Mouse (Mus musculus): ENCODE measurements around the gene Pcdh9. TPM values are rescaled to one million over a fixed set of nuclear protein-coding genes. Genes with fewer than 3 reads are reported as not detected.

The Pcdh9 gene
- polyA plus RNA-seq, 1 experiment: 0.18 TPM

GRCm38 (mm10) chr14:93347031-93347430 is 543.4 kb downstream of the Pcdh9 start:
- Histone ChIP-seq H3K4me1 (replicated peaks; ENCODE audit: control insufficient read depth, insufficient read depth, low read length) (no peaks in the 10 kb centered on the region), H3K4me3 (ENCODE audit: control insufficient read depth, insufficient read depth, low read length) (no peak overlapping the region), H3K27ac (ENCODE audit: control insufficient read depth, insufficient read depth, low read length) (no peak overlapping the region), H3K27me3 (ENCODE audit: control insufficient read depth, insufficient read depth, low read length) (no peaks in the 10 kb centered on the region), H3K36me3 (ENCODE audit: control insufficient read depth, insufficient read depth, low read length) (no peaks in the 10 kb centered on the region)
- TF ChIP-seq POLR2A (IDR thresholded peaks at IDR 0.05; ENCODE audit: control insufficient read depth, extremely low read depth, insufficient read depth, low read length, poor library complexity): no peak
- no peak for TF ChIP-seq CTCF (IDR thresholded peaks at IDR 0.05; ENCODE audit: borderline replicate concordance, control insufficient read depth, extremely low read depth, insufficient read depth, low read length, poor library complexity)
- no peak for DNase-seq
- WGBS: 47% methylated on average over 2 of the region's 2 CpGs

GRCm38 (mm10) chr14:93342781-93343180 is 547.7 kb downstream of the Pcdh9 start:
- 65% methylated on average over 3 of the region's 3 CpGs for WGBS
- TF ChIP-seq CTCF (IDR thresholded peaks at IDR 0.05; ENCODE audit: borderline replicate concordance, control insufficient read depth, extremely low read depth, insufficient read depth, low read length, poor library complexity) (no peak), POLR2A (IDR thresholded peaks at IDR 0.05; ENCODE audit: control insufficient read depth, extremely low read depth, insufficient read depth, low read length, poor library complexity) (no peak)
- Histone ChIP-seq H3K4me1 (replicated peaks; ENCODE audit: control insufficient read depth, insufficient read depth, low read length) (no peaks in the 10 kb centered on the region), H3K36me3 (ENCODE audit: control insufficient read depth, insufficient read depth, low read length) (no peaks in the 10 kb centered on the region), H3K4me3 (ENCODE audit: control insufficient read depth, insufficient read depth, low read length) (no peak overlapping the region), H3K27ac (ENCODE audit: control insufficient read depth, insufficient read depth, low read length) (no peak overlapping the region), H3K27me3 (ENCODE audit: control insufficient read depth, insufficient read depth, low read length) (no peaks in the 10 kb centered on the region)
- DNase-seq: no peak

- TF ChIP-seq CTCF (IDR thresholded peaks at IDR 0.05; ENCODE audit: borderline replicate concordance, control insufficient read depth, extremely low read depth, insufficient read depth, low read length, poor library complexity): no peak
- no peak for TF ChIP-seq POLR2A (IDR thresholded peaks at IDR 0.05; ENCODE audit: control insufficient read depth, extremely low read depth, insufficient read depth, low read length, poor library complexity)
- no peak for DNase-seq
- Histone ChIP-seq H3K36me3 (ENCODE audit: control insufficient read depth, insufficient read depth, low read length) (no peaks in the 10 kb centered on the region), H3K27ac (ENCODE audit: control insufficient read depth, insufficient read depth, low read length) (no peak overlapping the region), H3K4me3 (ENCODE audit: control insufficient read depth, insufficient read depth, low read length) (no peak overlapping the region), H3K4me1 (replicated peaks; ENCODE audit: control insufficient read depth, insufficient read depth, low read length) (no peaks in the 10 kb centered on the region), H3K27me3 (ENCODE audit: control insufficient read depth, insufficient read depth, low read length) (no peaks in the 10 kb centered on the region)
- WGBS: 78% methylated on average over 5 of the region's 5 CpGs
Measured at GRCm38 (mm10) chr14:93341390-93341789, 549.1 kb downstream of the Pcdh9 start.

GRCm38 (mm10) chr14:93329247-93329646 is 561.2 kb downstream of the Pcdh9 start:
- no peak for DNase-seq
- no peak overlapping the region for H3K27ac ChIP-seq (ENCODE audit: control insufficient read depth, insufficient read depth, low read length)
- no peaks in the 10 kb centered on the region for H3K4me1 ChIP-seq (replicated peaks; ENCODE audit: control insufficient read depth, insufficient read depth, low read length)
- no peak overlapping the region for H3K4me3 ChIP-seq (ENCODE audit: control insufficient read depth, insufficient read depth, low read length)
- TF ChIP-seq POLR2A (IDR thresholded peaks at IDR 0.05; ENCODE audit: control insufficient read depth, extremely low read depth, insufficient read depth, low read length, poor library complexity): no peak
- no peaks in the 10 kb centered on the region for H3K27me3 ChIP-seq (ENCODE audit: control insufficient read depth, insufficient read depth, low read length)
- no peaks in the 10 kb centered on the region for H3K36me3 ChIP-seq (ENCODE audit: control insufficient read depth, insufficient read depth, low read length)

GRCm38 (mm10) chr14:93317393-93317792 is 573.1 kb downstream of the Pcdh9 start:
- Histone ChIP-seq H3K36me3 (ENCODE audit: control insufficient read depth, insufficient read depth, low read length) (no peaks in the 10 kb centered on the region), H3K4me3 (ENCODE audit: control insufficient read depth, insufficient read depth, low read length) (no peak overlapping the region), H3K27ac (ENCODE audit: control insufficient read depth, insufficient read depth, low read length) (no peak overlapping the region), H3K27me3 (ENCODE audit: control insufficient read depth, insufficient read depth, low read length) (no peaks in the 10 kb centered on the region), H3K4me1 (replicated peaks; ENCODE audit: control insufficient read depth, insufficient read depth, low read length) (no peaks in the 10 kb centered on the region)
- no peak for DNase-seq
- TF ChIP-seq POLR2A (IDR thresholded peaks at IDR 0.05; ENCODE audit: control insufficient read depth, extremely low read depth, insufficient read depth, low read length, poor library complexity) (no peak), CTCF (IDR thresholded peaks at IDR 0.05; ENCODE audit: borderline replicate concordance, control insufficient read depth, extremely low read depth, insufficient read depth, low read length, poor library complexity) (no peak)

- Histone ChIP-seq H3K36me3 (ENCODE audit: control insufficient read depth, insufficient read depth, low read length) (no peaks in the 10 kb centered on the region), H3K27ac (ENCODE audit: control insufficient read depth, insufficient read depth, low read length) (no peak overlapping the region), H3K27me3 (ENCODE audit: control insufficient read depth, insufficient read depth, low read length) (no peaks in the 10 kb centered on the region), H3K4me3 (ENCODE audit: control insufficient read depth, insufficient read depth, low read length) (no peak overlapping the region), H3K4me1 (replicated peaks; ENCODE audit: control insufficient read depth, insufficient read depth, low read length) (no peaks in the 10 kb centered on the region)
- WGBS: 74% methylated on average over 2 of the region's 2 CpGs
- TF ChIP-seq CTCF (IDR thresholded peaks at IDR 0.05; ENCODE audit: borderline replicate concordance, control insufficient read depth, extremely low read depth, insufficient read depth, low read length, poor library complexity) (no peak), POLR2A (IDR thresholded peaks at IDR 0.05; ENCODE audit: control insufficient read depth, extremely low read depth, insufficient read depth, low read length, poor library complexity) (no peak)
- no peak for DNase-seq
Measured at GRCm38 (mm10) chr14:93288361-93288760, 602.1 kb downstream of the Pcdh9 start.

GRCm38 (mm10) chr14:93287642-93288041 is 602.8 kb downstream of the Pcdh9 start:
- no peak overlapping the region for H3K4me3 ChIP-seq (ENCODE audit: control insufficient read depth, insufficient read depth, low read length)
- TF ChIP-seq POLR2A (IDR thresholded peaks at IDR 0.05; ENCODE audit: control insufficient read depth, extremely low read depth, insufficient read depth, low read length, poor library complexity): no peak
- no peak for TF ChIP-seq CTCF (IDR thresholded peaks at IDR 0.05; ENCODE audit: borderline replicate concordance, control insufficient read depth, extremely low read depth, insufficient read depth, low read length, poor library complexity)
- no peak for DNase-seq
- H3K36me3 ChIP-seq (ENCODE audit: control insufficient read depth, insufficient read depth, low read length): no peaks in the 10 kb centered on the region
- H3K4me1 ChIP-seq (replicated peaks; ENCODE audit: control insufficient read depth, insufficient read depth, low read length): no peaks in the 10 kb centered on the region
- no peaks in the 10 kb centered on the region for H3K27me3 ChIP-seq (ENCODE audit: control insufficient read depth, insufficient read depth, low read length)
- WGBS: 54% methylated on average over 1 of the region's 1 CpGs
- no peak overlapping the region for H3K27ac ChIP-seq (ENCODE audit: control insufficient read depth, insufficient read depth, low read length)

Data from thymus, adult 2 months (tissue).